Mouse (Mus musculus) neutrophil, adult 5-6 weeks (primary cell): ENCODE data around the gene Ccdc39. TPM values are rescaled to one million over a fixed set of nuclear protein-coding genes. Genes with fewer than 3 reads are reported as not detected.

Experiments used
- ATAC-seq: fragments of 151-379, 151-347 bp; 2 replicates; pipeline ENCODE4 v1.8.0; 2017; ENCODE audit warnings: mild to moderate bottlenecking, moderate TSS enrichment; ENCODE audit not compliant: insufficient number of reproducible peaks, poor library complexity, low FRiP score, severe bottlenecking; ENCODE audit errors: extremely low read depth
- total RNA-seq: library from RNA; stranded (forward); fragments of 200-1000 nt; gene quantifications from 2 replicates; pipeline ENCODE4 v1.2.3, GENCODE M21; 2017

Gene Ccdc39
- 0.12 TPM in 1 of 2 replicates, not detected in the other for total RNA-seq

DNA sequence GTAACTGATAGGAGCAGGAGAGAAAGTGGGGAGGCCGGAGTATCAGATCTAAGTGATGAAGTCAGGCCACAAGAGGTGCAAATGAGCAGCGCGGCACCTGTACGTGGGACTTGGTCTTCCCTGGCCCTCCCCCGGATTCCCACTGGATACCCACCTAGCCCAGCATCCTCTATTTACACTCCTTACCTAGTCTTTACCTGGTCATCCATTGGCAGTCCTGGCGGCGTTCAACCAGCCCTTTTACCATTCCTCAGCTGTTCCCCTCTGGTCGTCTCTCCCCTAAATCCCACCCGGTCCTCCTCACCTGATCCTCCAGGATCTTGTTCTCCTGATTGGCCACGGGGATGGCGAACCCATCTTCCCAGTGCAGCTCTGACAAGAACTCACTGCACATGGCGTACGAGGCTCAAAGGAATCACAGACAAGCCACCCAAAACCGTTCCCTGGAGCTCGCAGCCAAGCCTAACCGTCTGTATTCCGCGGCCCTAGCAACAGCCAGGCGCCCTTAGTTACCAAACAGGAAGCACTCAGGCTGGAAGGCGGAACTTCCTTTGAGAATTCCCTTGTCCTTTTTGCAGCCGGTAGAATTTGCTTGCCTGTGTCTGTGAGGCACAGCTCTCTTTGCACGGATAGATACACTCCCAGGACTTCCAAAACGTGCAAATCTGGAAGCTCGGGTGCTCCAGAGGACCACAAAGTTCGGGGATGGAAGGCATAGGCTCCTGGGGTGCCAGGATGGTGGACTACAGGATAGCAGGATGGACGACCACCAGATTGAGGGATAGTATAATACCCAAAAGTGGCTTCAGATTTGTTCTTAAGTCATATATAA, at the start of gene Ccdc39:
Gene Ccdc39 (minus strand): TSS at position 510 of the 832 bp plus-strand sequence.
- no peak for ATAC-seq

- no peak for ATAC-seq
Observed at GRCm38 (mm10) chr3:33893433-33893832, 49.3 kb upstream of the Ccdc39 start.

- no peak for ATAC-seq
Observed at GRCm38 (mm10) chr3:33887438-33887837, 43.3 kb upstream of the Ccdc39 start.

- ATAC-seq: no peak
Observed at GRCm38 (mm10) chr3:33883105-33883504, 39.0 kb upstream of the Ccdc39 start.

- ATAC-seq: no peak
Observed at GRCm38 (mm10) chr3:33882695-33883094, 38.6 kb upstream of the Ccdc39 start.

- no peak for ATAC-seq
Observed at GRCm38 (mm10) chr3:33878661-33879060, 34.6 kb upstream of the Ccdc39 start.

- ATAC-seq: no peak
Observed at GRCm38 (mm10) chr3:33874456-33875286, 30.6 kb upstream of the Ccdc39 start.

DNA sequence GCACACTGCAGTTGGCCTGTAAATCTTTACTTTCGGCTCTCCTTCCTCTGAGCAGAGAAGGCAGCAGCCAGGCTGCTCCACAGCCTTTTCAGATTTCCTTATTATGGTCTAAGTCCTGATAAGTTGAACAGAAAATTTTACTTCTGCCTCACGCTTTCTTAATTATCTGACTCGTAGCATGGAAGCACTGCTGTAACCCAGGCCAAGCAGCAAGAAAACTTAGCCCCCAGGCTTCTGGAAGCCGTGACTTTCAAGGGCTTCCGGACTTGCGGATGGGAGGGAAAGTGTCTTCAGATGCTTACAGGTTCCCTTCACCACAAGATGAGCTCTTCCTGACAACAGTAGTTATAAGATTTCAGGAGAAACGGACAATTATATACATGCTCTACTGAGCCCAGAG, 29.7 kb upstream of the Ccdc39 start:
- no peak for ATAC-seq

- no peak for ATAC-seq
Observed at GRCm38 (mm10) chr3:33873366-33873765, 29.3 kb upstream of the Ccdc39 start.

DNA sequence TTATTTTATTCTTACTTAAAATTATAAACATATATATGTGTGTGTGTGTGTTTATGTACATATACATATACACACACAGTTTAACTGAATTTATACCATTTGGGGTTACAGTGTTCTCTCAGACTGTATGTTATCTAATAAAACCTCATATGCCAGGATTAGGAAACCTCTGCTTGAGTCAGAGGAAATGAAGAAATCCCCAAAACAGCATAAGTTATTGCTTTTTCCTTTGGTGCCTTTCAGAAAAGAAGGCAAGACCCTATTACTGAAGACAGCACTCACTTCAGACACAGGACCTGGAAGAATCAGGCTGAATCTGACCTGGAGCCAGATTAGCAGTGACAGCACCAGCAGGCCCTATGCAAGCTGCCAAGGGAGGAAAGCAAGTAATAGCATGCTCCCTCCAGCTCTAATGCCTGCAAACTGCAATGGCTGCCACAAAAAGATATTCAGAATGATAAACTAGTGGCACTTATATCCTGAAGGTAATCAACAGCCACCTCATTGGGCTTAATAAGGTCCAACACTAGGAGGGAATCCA, 20.0 kb upstream of the Ccdc39 start:
- ATAC-seq: no peak

DNA sequence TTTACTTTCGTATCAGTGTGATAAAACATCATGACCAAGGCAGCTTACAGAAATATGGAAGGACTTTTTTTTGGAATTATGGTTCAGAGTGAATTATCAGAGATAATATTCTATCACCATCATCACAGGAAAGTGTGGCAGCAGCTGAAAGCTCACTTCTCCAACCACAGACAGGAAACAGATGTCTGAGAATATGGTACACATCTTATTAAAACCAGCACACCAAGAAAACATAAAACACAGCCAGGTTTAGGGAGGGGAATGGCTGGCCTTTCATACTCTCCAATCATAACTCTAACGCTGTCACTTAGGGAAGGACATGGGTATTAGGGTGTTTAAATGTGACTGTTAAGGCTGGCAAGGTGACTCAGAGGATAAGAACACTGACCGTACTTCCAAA, 14.8 kb upstream of the Ccdc39 start:
- no peak for ATAC-seq

GRCm38 (mm10) chr3:33853062-33853461, 9.0 kb upstream of the Ccdc39 start:
- ATAC-seq: no peak

DNA sequence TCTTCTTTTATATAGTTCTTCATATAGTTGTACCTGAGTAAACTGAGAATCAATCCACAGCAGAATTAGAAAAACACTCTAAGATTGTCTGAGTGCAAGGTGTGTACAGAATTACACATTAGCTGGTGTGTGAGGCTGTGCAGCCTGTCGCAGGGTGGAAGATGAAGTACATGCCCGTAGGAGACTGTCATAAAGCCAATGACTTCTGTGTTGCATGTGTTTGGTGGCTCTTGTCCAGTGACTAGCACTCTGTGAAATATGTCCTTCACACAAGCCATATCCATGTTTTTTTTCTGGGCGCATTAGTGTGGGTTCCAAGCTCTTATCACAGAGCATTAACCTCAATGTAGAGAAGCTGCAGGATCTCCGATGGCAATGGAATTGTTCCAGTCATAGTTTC, 6.7 kb upstream of the Ccdc39 start:
- ATAC-seq: no peak

GRCm38 (mm10) chr3:33846639-33847038, 2.5 kb upstream of the Ccdc39 start:
- ATAC-seq: no peak

DNA sequence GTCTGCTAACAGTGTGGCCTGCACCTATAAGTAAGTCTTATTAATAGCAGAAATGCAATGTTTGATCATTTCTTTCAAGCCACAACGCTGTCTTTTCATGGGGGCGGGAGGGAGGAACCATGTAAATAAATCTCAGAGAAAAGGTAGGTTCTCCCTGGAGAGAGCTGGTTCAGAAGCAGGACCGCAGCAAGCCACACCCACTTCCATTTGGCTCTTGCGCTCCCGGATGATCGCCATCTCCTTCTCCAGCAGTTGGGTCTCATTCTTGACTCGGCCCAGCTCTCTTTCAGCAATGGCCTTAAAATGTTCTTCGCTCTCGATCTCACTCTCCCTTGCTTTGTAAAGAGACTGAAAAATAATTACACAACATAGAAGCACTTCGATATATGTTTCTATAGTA, 5.2 kb downstream of the Ccdc39 start:
- ATAC-seq: no peak

DNA sequence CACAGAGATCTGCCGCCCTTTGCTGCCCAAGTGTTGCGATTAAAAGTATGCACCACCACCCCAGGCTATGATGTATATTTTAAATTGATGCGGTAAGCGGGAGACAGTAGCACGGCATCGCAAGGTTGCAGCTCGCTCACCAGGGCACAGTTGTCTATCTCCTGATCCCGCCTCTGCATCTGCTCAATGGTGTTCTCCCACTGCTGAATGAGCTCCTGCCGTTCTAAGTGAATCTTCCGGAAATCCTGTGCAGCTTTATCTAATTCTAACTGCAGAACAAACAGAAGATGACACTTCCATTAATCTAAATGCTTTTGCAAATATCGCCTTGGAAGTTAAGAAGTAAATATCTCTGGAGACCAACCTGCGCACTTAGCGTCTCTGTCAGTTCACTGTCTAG, 7.5 kb downstream of the Ccdc39 start:
- no peak for ATAC-seq

DNA sequence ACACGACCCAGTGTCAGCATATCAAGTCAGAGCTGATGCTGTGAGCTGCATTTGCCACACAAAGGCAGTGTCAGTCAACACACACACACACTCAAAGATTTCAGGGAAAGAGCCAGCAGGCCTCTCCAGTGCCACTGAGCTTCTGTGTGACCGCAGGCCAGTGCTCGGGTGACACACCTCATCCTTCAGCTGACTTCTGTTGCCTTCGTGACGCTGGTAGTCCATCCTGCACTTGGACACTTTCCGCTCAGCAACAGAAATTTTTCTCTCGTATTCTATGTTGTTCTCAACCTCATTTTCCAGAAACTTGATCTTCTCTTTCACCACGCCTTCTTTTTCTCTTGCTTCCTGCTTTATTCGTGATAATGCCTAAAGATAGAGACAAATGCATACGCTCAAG, 11.8 kb downstream of the Ccdc39 start:
- no peak for ATAC-seq

- ATAC-seq: peak; percentile 73
Observed at GRCm38 (mm10) chr3:33824135-33824946, 19.8 kb downstream of the Ccdc39 start.

GRCm38 (mm10) chr3:33807151-33807550, 37.0 kb downstream of the Ccdc39 start:
- ATAC-seq: no peak
